Mouse (Mus musculus) liver, embryonic 14.5 days (tissue): Measurements from ENCODE around the gene Dscam. TPM values are rescaled to one million over a fixed set of nuclear protein-coding genes. Genes with fewer than 3 reads are reported as not detected.

Source experiments
- ATAC-seq: fragments of 200-750 bp; cut with Nextera tagmentation; 2 replicates; pipeline ENCODE4 v1.8.0; 2017; ENCODE audit warnings: moderate number of reproducible peaks, mild to moderate bottlenecking, moderate library complexity; ENCODE audit not compliant: insufficient read depth
- DNase-seq, 3 experiments: peaks; one replicate each; pipeline ENCODE4 v3.0.0-alpha.2; 2012 to 2013; ENCODE audit warnings: low read depth in 3 of 3, low spot score in 3 of 3
- H3K27ac ChIP-seq: fragments of 300-500 bp; sonication (generic); 2 replicates; pipeline ENCODE4 v1.5.1; 2014; ENCODE audit warnings: moderate library complexity, mild to moderate bottlenecking, control low read depth, inconsistent platforms
- H3K27me3 ChIP-seq: fragments of 300-500 bp; sonication (generic); 2 replicates; pipeline ENCODE4 v1.6.1; 2014; ENCODE audit warnings: mild to moderate bottlenecking, low read length, moderate library complexity; ENCODE audit not compliant: control insufficient read depth, insufficient read depth
- H3K36me3 ChIP-seq: fragments of 300-500 bp; sonication (generic); replicated peaks from 2 replicates; pipeline ENCODE4 v1.6.1; 2014; ENCODE audit warnings: low read depth; ENCODE audit not compliant: control insufficient read depth, insufficient read depth
- H3K4me1 ChIP-seq, 2 experiments: fragments of 200-500 bp in 1 of 2; fragments of 300-500 bp in 1 of 2; sonication (generic) in 1 of 2; replicated peaks; 2 replicates each; pipeline ENCODE4 v1.6.1; 2012 to 2014; ENCODE audit warnings: antibody characterized with exemption in 1 of 2, inconsistent platforms in 1 of 2, low read length in 1 of 2; ENCODE audit not compliant: control insufficient read depth in 2 of 2, insufficient read depth in 2 of 2
- H3K4me2 ChIP-seq: fragments of 300-500 bp; sonication (generic); 2 replicates; pipeline ENCODE4 v1.6.1; 2014; ENCODE audit warnings: low read depth, mild to moderate bottlenecking, control low read depth, moderate library complexity
- H3K4me3 ChIP-seq, 2 experiments: fragments of 200-500 bp in 1 of 2; fragments of 300-500 bp in 1 of 2; sonication (generic) in 1 of 2; 2 replicates each; pipeline ENCODE4 v1.5.1; 2012 to 2014; ENCODE audit warnings: low read depth in 2 of 2, low read length in 2 of 2, mild to moderate bottlenecking in 2 of 2, control low read depth in 1 of 2, inconsistent platforms in 1 of 2, moderate library complexity in 1 of 2; ENCODE audit not compliant: insufficient read depth in 1 of 2
- H3K9ac ChIP-seq: fragments of 300-500 bp; sonication (generic); replicated peaks from 2 replicates; pipeline ENCODE4 v1.6.1; 2014; ENCODE audit warnings: mild to moderate bottlenecking, control low read depth, moderate library complexity
- H3K9me3 ChIP-seq: fragments of 300-500 bp; sonication (generic); 2 replicates; pipeline ENCODE4 v1.6.1; 2016; ENCODE audit warnings: low read length, mixed read lengths; ENCODE audit not compliant: control insufficient read depth
- CTCF ChIP-seq: IDR thresholded peaks from 2 replicates; pipeline ENCODE4 v1.5.1; 2016; ENCODE audit warnings: antibody characterized with exemption, low read depth, control low read depth
- EP300 ChIP-seq: IDR thresholded peaks from 2 replicates; pipeline ENCODE4 v1.6.1; 2016; ENCODE audit warnings: antibody characterized with exemption, low read depth
- WGBS: fragments of 180-500 bp; shearing (Covaris S2); extraction: QIAGEN DNeasy Blood & Tissue Kit; methylation state at CpG from one replicate; pipeline ENCODE4 v1.1.7; 2014; ENCODE audit not compliant: insufficient replicate concordance; 5-methylcytosine and 5-hydroxymethylcytosine counted together
- polyA plus RNA-seq, 2 experiments: library from polyadenylated mRNA; depleted of rRNA in 1 of 2; stranded (reverse) in 1 of 2; unstranded in 1 of 2; fragments of >200 nt; fragmentation: Nextera tagmentation in 1 of 2; extraction: Ambion mirVana in 1 of 2; gene quantifications; 2 replicates each; pipeline versions ENCODE4 v1.2.1 to v1.2.3; 2012 to 2014

Gene Dscam
- polyA plus RNA-seq, 2 experiments, result not detected

- Histone ChIP-seq H3K4me1 (no peaks in the 10 kb centered on the region), H3K27ac (no peak overlapping the region), H3K9me3 (no peaks in the 10 kb centered on the region), H3K9ac (no peak overlapping the region), H3K4me2 (0 out of 2 replicates have a peak overlapping the region, but pooled peaks have one; percentile 21), H3K4me3 (0 out of 4 replicates have a peak overlapping the region, but pooled peaks of 1 of the 2 experiments have one; percentile 0), H3K36me3 (no peaks in the 10 kb centered on the region), H3K27me3 (peaks cover 22% of the 10 kb centered on the region)
- 8% methylated on average over 21 of the region's 21 CpGs for WGBS
- TF ChIP-seq CTCF, result peak; percentile 65
- no peak for TF ChIP-seq EP300
- no peak for ATAC-seq
- DNase-seq, result no peak
These were observed 5.0 kb downstream of the Dscam start for GRCm38 (mm10) chr16:97165444-97166121.

GRCm38 (mm10) chr16:97158279-97158678, 12.3 kb downstream of the Dscam start:
- Histone ChIP-seq H3K9ac (no peak overlapping the region), H3K27ac (no peak overlapping the region), H3K4me1 (no peaks in the 10 kb centered on the region), H3K9me3 (no peaks in the 10 kb centered on the region), H3K4me3 (no peak overlapping the region), H3K27me3 (no peaks in the 10 kb centered on the region), H3K36me3 (no peaks in the 10 kb centered on the region), H3K4me2 (no peak overlapping the region)
- WGBS, result 45% methylated on average over 4 of the region's 4 CpGs
- no peak for ATAC-seq
- TF ChIP-seq EP300 (no peak), CTCF (no peak)
- DNase-seq, result no peak

- H3K4me2 ChIP-seq, result no peak overlapping the region
- H3K9ac ChIP-seq, result no peak overlapping the region
- no peaks in the 10 kb centered on the region for H3K36me3 ChIP-seq
- no peak overlapping the region for H3K4me3 ChIP-seq
- no peak overlapping the region for H3K27ac ChIP-seq
- TF ChIP-seq CTCF, result no peak
- TF ChIP-seq EP300, result no peak
- H3K9me3 ChIP-seq, result no peaks in the 10 kb centered on the region
- no peaks in the 10 kb centered on the region for H3K4me1 ChIP-seq
- H3K27me3 ChIP-seq, result no peaks in the 10 kb centered on the region
- WGBS, result 70% methylated on average over 12 of the region's 12 CpGs
- DNase-seq (no peak), ATAC-seq (no peak)
These were observed 25.9 kb downstream of the Dscam start for GRCm38 (mm10) chr16:97144544-97145194.

- TF ChIP-seq EP300, result no peak
- TF ChIP-seq CTCF, result no peak
- no peak overlapping the region for H3K4me2 ChIP-seq
- DNase-seq (no peak), ATAC-seq (no peak)
- H3K27me3 ChIP-seq, result no peaks in the 10 kb centered on the region
- no peak overlapping the region for H3K9ac ChIP-seq
- no peak overlapping the region for H3K27ac ChIP-seq
- H3K9me3 ChIP-seq, result no peaks in the 10 kb centered on the region
- 35% methylated on average over 1 of the region's 1 CpGs for WGBS
- H3K36me3 ChIP-seq, result no peaks in the 10 kb centered on the region
- no peaks in the 10 kb centered on the region for H3K4me1 ChIP-seq
- no peak overlapping the region for H3K4me3 ChIP-seq
These were observed 28.6 kb downstream of the Dscam start for GRCm38 (mm10) chr16:97141943-97142342.

- no peaks in the 10 kb centered on the region for H3K4me1 ChIP-seq
- H3K9me3 ChIP-seq, result no peaks in the 10 kb centered on the region
- no peak overlapping the region for H3K4me3 ChIP-seq
- no peak overlapping the region for H3K27ac ChIP-seq
- no peak for ATAC-seq
- no peak overlapping the region for H3K9ac ChIP-seq
- no peak overlapping the region for H3K4me2 ChIP-seq
- DNase-seq, result no peak
- WGBS, result 49% methylated on average over 10 of the region's 10 CpGs
- no peaks in the 10 kb centered on the region for H3K27me3 ChIP-seq
- TF ChIP-seq EP300, result no peak
- TF ChIP-seq CTCF, result no peak
- H3K36me3 ChIP-seq, result no peaks in the 10 kb centered on the region
These were observed 35.3 kb downstream of the Dscam start for GRCm38 (mm10) chr16:97135003-97135827.
